Mouse (Mus musculus) forebrain, postnatal 0 days (tissue): ENCODE results near the gene Mag. TPM values are rescaled to one million over a fixed set of nuclear protein-coding genes. Genes with fewer than 3 reads are reported as not detected.
A peak's percentile ranks its signal among the peaks of the same experiment; 100 is the strongest.

Experiments used
- ATAC-seq: fragments of 200-750 bp; cut with Nextera tagmentation; 2 replicates; pipeline ENCODE4 v1.8.0; 2017; ENCODE audit warnings: mild to moderate bottlenecking, moderate library complexity
- DNase-seq: peaks from one replicate; pipeline ENCODE4 v3.0.0-alpha.2; 2015
- H3K27ac ChIP-seq: fragments of 300-500 bp; sonication (generic); 2 replicates; pipeline ENCODE4 v1.5.1; 2014; ENCODE audit warnings: low read depth, mild to moderate bottlenecking, antibody characterized with exemption, low read length, moderate library complexity, mixed read lengths
- H3K27me3 ChIP-seq: fragments of 300-500 bp; sonication (generic); 2 replicates; pipeline ENCODE4 v1.6.1; 2014; ENCODE audit warnings: mild to moderate bottlenecking, low read length, mixed read lengths; ENCODE audit not compliant: insufficient read depth
- H3K36me3 ChIP-seq: fragments of 300-500 bp; sonication (generic); 2 replicates; pipeline ENCODE4 v1.6.1; 2014; ENCODE audit warnings: mild to moderate bottlenecking, moderate library complexity; ENCODE audit not compliant: insufficient read depth
- H3K4me1 ChIP-seq: fragments of 300-500 bp; sonication (generic); 2 replicates; pipeline ENCODE4 v1.6.1; 2014; ENCODE audit warnings: antibody characterized with exemption; ENCODE audit not compliant: insufficient read depth
- H3K4me2 ChIP-seq: fragments of 300-500 bp; sonication (generic); 2 replicates; pipeline ENCODE4 v1.6.1; 2014; ENCODE audit warnings: low read depth, mild to moderate bottlenecking, moderate library complexity
- H3K4me3 ChIP-seq: fragments of 300-500 bp; sonication (generic); 2 replicates; pipeline ENCODE4 v1.5.1; 2014; ENCODE audit warnings: low read depth, low read length, mixed read lengths
- H3K9ac ChIP-seq: fragments of 300-500 bp; sonication (generic); 2 replicates; pipeline ENCODE4 v1.6.1; 2014; ENCODE audit warnings: mild to moderate bottlenecking
- H3K9me3 ChIP-seq: fragments of 300-500 bp; sonication (generic); 2 replicates; pipeline ENCODE4 v1.6.1; 2016; ENCODE audit warnings: low read length
- CTCF ChIP-seq: sonication (generic); IDR thresholded peaks from 2 replicates; pipeline ENCODE4 v1.5.1; 2016; ENCODE audit warnings: antibody characterized with exemption, control low read depth, low read depth
- WGBS: fragments of 180-500 bp; shearing (Covaris S2); extraction: QIAGEN DNeasy Blood & Tissue Kit; methylation state at CpG from one replicate; pipeline ENCODE4 v1.1.7; 2014; 5-methylcytosine and 5-hydroxymethylcytosine counted together
- polyA plus RNA-seq: library from polyadenylated mRNA; unstranded; fragments of >200 nt; fragmentation: Nextera tagmentation; extraction: Ambion mirVana; gene quantifications from 2 replicates; pipeline ENCODE4 v1.2.1, GENCODE M21; 2015
- total RNA-seq: library from RNA; depleted of rRNA; stranded (reverse); fragments of >200 nt; gene quantifications from 2 replicates; pipeline ENCODE4 v1.2.3, GENCODE M21; 2014

Mag gene
- total and polyA plus RNA-seq, 2 experiments from 2014 or later, result 2.9 to 3.6 TPM

GRCm38 (mm10) chr7:30887568-30888188, 27.0 kb downstream of the Mag start:
- TF ChIP-seq CTCF, result no peak
- H3K4me1 ChIP-seq, result no peaks in the 10 kb centered on the region
- H3K36me3 ChIP-seq, result no peaks in the 10 kb centered on the region
- H3K4me3 ChIP-seq, result no peak overlapping the region
- H3K27ac ChIP-seq, result no peak overlapping the region
- H3K4me2 ChIP-seq, result no peak overlapping the region
- H3K27me3 ChIP-seq, result no peaks in the 10 kb centered on the region
- WGBS, result 85% methylated on average over 14 of the region's 14 CpGs
- no peak for ATAC-seq
- no peaks in the 10 kb centered on the region for H3K9me3 ChIP-seq
- no peak overlapping the region for H3K9ac ChIP-seq
- no peak for DNase-seq

- no peaks in the 10 kb centered on the region for H3K4me1 ChIP-seq
- ATAC-seq (no peak), DNase-seq (no peak)
- H3K9me3 ChIP-seq, result no peaks in the 10 kb centered on the region
- TF ChIP-seq CTCF, result no peak
- H3K4me2 ChIP-seq, result no peak overlapping the region
- no peak overlapping the region for H3K4me3 ChIP-seq
- H3K36me3 ChIP-seq, result no peaks in the 10 kb centered on the region
- WGBS, result 81% methylated on average over 4 of the region's 4 CpGs
- H3K9ac ChIP-seq, result no peak overlapping the region
- H3K27ac ChIP-seq, result no peak overlapping the region
- no peaks in the 10 kb centered on the region for H3K27me3 ChIP-seq
Measured at GRCm38 (mm10) chr7:30886852-30887251, 27.8 kb downstream of the Mag start.

- Histone ChIP-seq H3K36me3 (no peaks in the 10 kb centered on the region), H3K27ac (no peak overlapping the region), H3K4me3 (no peak overlapping the region), H3K4me1 (no peaks in the 10 kb centered on the region), H3K4me2 (no peak overlapping the region), H3K27me3 (no peaks in the 10 kb centered on the region), H3K9me3 (no peaks in the 10 kb centered on the region), H3K9ac (no peak overlapping the region)
- DNase-seq (peak; percentile 3), ATAC-seq (no peak)
- no peak for TF ChIP-seq CTCF
Measured at GRCm38 (mm10) chr7:30884047-30884446, 30.6 kb downstream of the Mag start.

DNA sequence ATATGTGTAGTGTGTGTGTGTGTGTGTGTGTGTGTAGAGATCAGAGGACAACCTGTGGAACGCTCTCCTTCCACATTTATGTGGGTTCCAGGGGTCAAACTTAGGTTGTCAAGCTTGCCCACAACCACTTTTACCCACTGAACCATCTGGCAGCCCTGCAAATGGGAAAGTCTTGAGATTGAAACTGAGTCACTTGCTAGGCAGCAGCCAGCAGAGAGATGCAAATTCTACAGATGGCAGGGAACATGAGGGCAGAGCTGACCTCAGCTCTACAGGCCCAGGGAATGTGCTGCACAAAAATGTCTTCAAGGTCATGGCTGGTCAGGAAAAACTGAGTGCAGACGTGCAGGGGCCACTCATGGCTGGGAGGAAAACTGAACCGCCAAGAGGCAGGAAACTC, 33.3 kb downstream of the Mag start:
- 93% methylated on average over 3 of the region's 3 CpGs for WGBS

DNA sequence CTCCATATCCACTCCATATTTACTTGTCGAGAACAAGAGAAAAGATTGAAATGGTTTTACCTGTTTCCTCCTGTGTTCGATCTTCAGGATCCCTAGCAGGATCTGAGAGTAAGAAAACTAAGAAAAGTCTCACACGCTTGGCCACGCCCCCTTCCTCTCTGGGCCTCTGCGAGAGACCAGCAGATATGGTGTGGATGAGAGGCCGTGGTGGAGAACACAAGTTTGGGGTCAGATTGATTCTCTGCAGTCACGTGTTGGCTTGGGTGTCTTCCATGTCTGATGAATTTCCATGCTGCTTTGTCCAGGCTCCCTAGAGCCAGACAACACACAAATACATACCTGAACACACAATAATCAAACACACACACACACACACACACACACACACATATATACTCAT, 34.5 kb downstream of the Mag start, which contains the start of gene Cd22:
Gene Cd22, minus strand, starts transcription at position 167 of the 400 bp plus-strand sequence.
- TF ChIP-seq CTCF, result no peak
- Histone ChIP-seq H3K9ac (no peak within 1 kb of the TSS), H3K4me2 (no peak within 1 kb of the TSS), H3K4me1 (no peaks in the 10 kb centered on the region), H3K36me3 (no peaks in the 10 kb centered on the region), H3K4me3 (no peak within 1 kb of the TSS), H3K27me3 (no peaks in the 10 kb centered on the region), H3K27ac (no peak within 1 kb of the TSS), H3K9me3 (no peaks in the 10 kb centered on the region)
- WGBS, result 86% methylated on average over 7 of the region's 7 CpGs
- DNase-seq (no peak), ATAC-seq (no peak)

More for the DNA sequence above, 33.3 kb downstream of the Mag start:
- no peak overlapping the region for H3K4me2 ChIP-seq
- ATAC-seq, result no peak
- H3K36me3 ChIP-seq, result no peaks in the 10 kb centered on the region
- DNase-seq, result no peak
- no peaks in the 10 kb centered on the region for H3K27me3 ChIP-seq
- H3K4me3 ChIP-seq, result no peak overlapping the region
- TF ChIP-seq CTCF, result no peak
- H3K9me3 ChIP-seq, result no peaks in the 10 kb centered on the region
- H3K27ac ChIP-seq, result no peak overlapping the region
- H3K9ac ChIP-seq, result no peak overlapping the region
- H3K4me1 ChIP-seq, result no peaks in the 10 kb centered on the region

- Histone ChIP-seq H3K9me3 (no peaks in the 10 kb centered on the region), H3K27me3 (no peaks in the 10 kb centered on the region), H3K4me3 (no peak overlapping the region), H3K4me2 (no peak overlapping the region), H3K9ac (no peak overlapping the region), H3K4me1 (no peaks in the 10 kb centered on the region), H3K36me3 (no peaks in the 10 kb centered on the region), H3K27ac (no peak overlapping the region)
- whole genome bisulfite sequencing, result 84% methylated on average over 6 of the region's 6 CpGs
- ATAC-seq (no peak), DNase-seq (no peak)
- no peak for TF ChIP-seq CTCF
Measured at GRCm38 (mm10) chr7:30878950-30879349, 35.7 kb downstream of the Mag start.

GRCm38 (mm10) chr7:30873083-30873482, 41.6 kb downstream of the Mag start:
- Histone ChIP-seq H3K9ac (no peak overlapping the region), H3K4me3 (no peak overlapping the region), H3K4me1 (no peaks in the 10 kb centered on the region), H3K27ac (no peak overlapping the region), H3K36me3 (no peaks in the 10 kb centered on the region), H3K9me3 (no peaks in the 10 kb centered on the region), H3K27me3 (no peaks in the 10 kb centered on the region), H3K4me2 (no peak overlapping the region)
- ATAC-seq, result no peak
- DNase-seq, result peak; percentile 48
- WGBS, result 24% methylated on average over 15 of the region's 15 CpGs
- peak; percentile 68 for TF ChIP-seq CTCF

- 74% methylated on average over 8 of the region's 8 CpGs for WGBS
- H3K4me3 ChIP-seq, result no peak overlapping the region
- DNase-seq (no peak), ATAC-seq (no peak)
- H3K27ac ChIP-seq, result no peak overlapping the region
- H3K27me3 ChIP-seq, result no peaks in the 10 kb centered on the region
- no peak overlapping the region for H3K9ac ChIP-seq
- no peak for TF ChIP-seq CTCF
- H3K4me1 ChIP-seq, result no peaks in the 10 kb centered on the region
- no peaks in the 10 kb centered on the region for H3K9me3 ChIP-seq
- H3K4me2 ChIP-seq, result no peak overlapping the region
- H3K36me3 ChIP-seq, result no peaks in the 10 kb centered on the region
Measured at GRCm38 (mm10) chr7:30863386-30863785, 51.3 kb downstream of the Mag start.
